Mouse (Mus musculus): ENCODE results near the gene Lpcat2. TPM values are rescaled to one million over a fixed set of nuclear protein-coding genes. Genes with fewer than 3 reads are reported as not detected.

Gene Lpcat2
- total and polyA plus RNA-seq, 3 experiments, result 5.2 to 7.5 TPM; not detected in 1

GRCm38 (mm10) chr8:92851381-92851780, 3.8 kb upstream of the Lpcat2 start:
- Histone ChIP-seq H3K27ac (ENCODE audit: control insufficient read depth, low read depth, low read length) (no peak overlapping the region), H3K9ac (ENCODE audit: control insufficient read depth, low read depth, low read length, poor library complexity, severe bottlenecking) (no peak overlapping the region), H3K4me1 (ENCODE audit: control insufficient read depth in 1 of 2, insufficient read depth in 2 of 2, low read length in 2 of 2) (peaks cover 0 to 13% of the 10 kb centered on the region in 2 experiments; a peak in 3 of 4 replicates), H3K9me3 (replicated peaks; ENCODE audit: insufficient read depth, low read length) (no peaks in the 10 kb centered on the region), H3K79me2 (ENCODE audit: control insufficient read depth, insufficient read depth, low read length, poor library complexity) (peaks cover 3% of the 10 kb centered on the region), H3K4me3 (ENCODE audit: control insufficient read depth in 1 of 2, insufficient read depth in 1 of 2, low read depth in 2 of 2, low read length in 2 of 2) (no peak overlapping the region), H3K27me3 (ENCODE audit: control insufficient read depth in 1 of 2, insufficient read depth in 2 of 2, low read length in 2 of 2) (no peaks in the 10 kb centered on the region), H3K36me3 (ENCODE audit: control insufficient read depth in 1 of 2, insufficient read depth in 2 of 2, low read length in 2 of 2) (peaks cover 0 to 4% of the 10 kb centered on the region in 2 experiments; a peak in 1 of 4 replicates)
- TF ChIP-seq HCFC1 (IDR thresholded peaks at IDR 0.05; ENCODE audit: low read depth, low read length), result no peak
- no peak for TF ChIP-seq NELFE (IDR thresholded peaks at IDR 0.05; ENCODE audit: low read depth, low read length)
- TF ChIP-seq GABPA (IDR thresholded peaks at IDR 0.05; ENCODE audit: low read depth, low read length), result no peak
- no peak for TF ChIP-seq JUND (IDR thresholded peaks at IDR 0.05; ENCODE audit: low read depth, low read length)
- TF ChIP-seq CTCF (IDR thresholded peaks at IDR 0.05 in 2 of 3, conservative IDR thresholded peaks at IDR 0.05 in 1 of 3; ENCODE audit: control insufficient read depth in 1 of 3, insufficient read depth in 1 of 3, low read depth in 2 of 3, low read length in 3 of 3, poor library complexity in 1 of 3, severe bottlenecking in 1 of 3), result no peak
- no peak for TF ChIP-seq MEF2A (IDR thresholded peaks at IDR 0.05; ENCODE audit: extremely low read depth, insufficient replicate concordance, low read depth, low read length, poor library complexity, severe bottlenecking)
- TF ChIP-seq MYC (IDR thresholded peaks at IDR 0.05; ENCODE audit: low read depth, low read length), result no peak
- TF ChIP-seq E2F4 (IDR thresholded peaks at IDR 0.05; ENCODE audit: borderline replicate concordance, low read depth, low read length), result no peak
- no peak for TF ChIP-seq POLR2A (IDR thresholded peaks at IDR 0.05; ENCODE audit: control insufficient read depth in 1 of 2, insufficient read depth in 1 of 2, low read depth in 1 of 2, low read length in 2 of 2, poor library complexity in 1 of 2)
- TF ChIP-seq ELF1 (IDR thresholded peaks at IDR 0.05; ENCODE audit: low read depth, low read length), result no peak
- no peak for TF ChIP-seq UBTF (IDR thresholded peaks at IDR 0.05; ENCODE audit: borderline replicate concordance, insufficient read depth, low read depth, low read length)
- no peak for TF ChIP-seq MAX (IDR thresholded peaks at IDR 0.05; ENCODE audit: low read length)
- TF ChIP-seq ZC3H11A (IDR thresholded peaks at IDR 0.05; ENCODE audit: low read depth, low read length), result no peak
- TF ChIP-seq BHLHE40 (IDR thresholded peaks at IDR 0.05; ENCODE audit: borderline replicate concordance, low read depth, low read length), result no peak
- no peak for TF ChIP-seq ETS1 (IDR thresholded peaks at IDR 0.05; ENCODE audit: low read depth, low read length)
- TF ChIP-seq TAL1 (IDR thresholded peaks at IDR 0.05; ENCODE audit: low read length), result no peak
- no peak for DNase-seq (ENCODE audit: low read depth, low spot score)

- TF ChIP-seq MYC (IDR thresholded peaks at IDR 0.05; ENCODE audit: low read depth, low read length), result no peak
- TF ChIP-seq RAD21 (IDR thresholded peaks at IDR 0.05; ENCODE audit: low read depth, low read length), result no peak
- no peak for TF ChIP-seq ELF1 (IDR thresholded peaks at IDR 0.05; ENCODE audit: low read depth, low read length)
- no peak for TF ChIP-seq ZMIZ1 (IDR thresholded peaks at IDR 0.05; ENCODE audit: low read depth, low read length)
- no peak for TF ChIP-seq TAL1 (IDR thresholded peaks at IDR 0.05; ENCODE audit: low read length)
- no peak for TF ChIP-seq MXI1 (IDR thresholded peaks at IDR 0.05; ENCODE audit: low read depth, low read length)
- TF ChIP-seq KAT2A (conservative IDR thresholded peaks at IDR 0.05; ENCODE audit: low read depth, low read length), result no peak
- no peak for TF ChIP-seq ETS1 (IDR thresholded peaks at IDR 0.05; ENCODE audit: low read depth, low read length)
- TF ChIP-seq EP300 (IDR thresholded peaks at IDR 0.05; ENCODE audit: low read depth in 1 of 2, low read length in 2 of 2), result no peak
- no peak for TF ChIP-seq USF2 (IDR thresholded peaks at IDR 0.05; ENCODE audit: borderline replicate concordance in 1 of 2, insufficient read depth in 1 of 2, low read depth in 1 of 2, low read length in 2 of 2)
- Histone ChIP-seq H3K27ac (ENCODE audit: control insufficient read depth, low read depth, low read length) (no peak overlapping the region), H3K9me3 (replicated peaks; ENCODE audit: insufficient read depth, low read length) (no peaks in the 10 kb centered on the region), H3K27me3 (ENCODE audit: control insufficient read depth in 1 of 2, insufficient read depth in 2 of 2, low read length in 2 of 2) (no peaks in the 10 kb centered on the region), H3K79me2 (ENCODE audit: control insufficient read depth, insufficient read depth, low read length, poor library complexity) (peaks cover 8% of the 10 kb centered on the region), H3K9ac (ENCODE audit: control insufficient read depth, low read depth, low read length, poor library complexity, severe bottlenecking) (no peak overlapping the region), H3K4me1 (ENCODE audit: control insufficient read depth in 1 of 2, insufficient read depth in 2 of 2, low read length in 2 of 2) (peaks cover 13 to 16% of the 10 kb centered on the region in 2 experiments), H3K4me3 (ENCODE audit: control insufficient read depth in 1 of 2, insufficient read depth in 1 of 2, low read depth in 2 of 2, low read length in 2 of 2) (no peak overlapping the region), H3K36me3 (ENCODE audit: control insufficient read depth in 1 of 2, insufficient read depth in 2 of 2, low read length in 2 of 2) (peaks cover 0 to 12% of the 10 kb centered on the region in 2 experiments; a peak in 2 of 4 replicates)
- peak; percentile 37 for DNase-seq (ENCODE audit: low read depth, low spot score)
Measured at GRCm38 (mm10) chr8:92853188-92853983, 1.8 kb upstream of the Lpcat2 start.

All from MEL (cell line).